Mouse (Mus musculus) megakaryocyte progenitor cell, adult 5-6 weeks (primary cell): ENCODE measurements around the gene Zkscan8. TPM values are rescaled to one million over a fixed set of nuclear protein-coding genes. Genes with fewer than 3 reads are reported as not detected.

Experiments used
- total RNA-seq, 2 experiments: library from RNA; stranded (forward) in 1 of 2; stranded (reverse) in 1 of 2; fragments of 157-497, 149-512 nt in 1 of 2; fragments of 200-1000 nt in 1 of 2; gene quantifications; 2 replicates each; pipeline versions ENCODE4 v1.2.3 to v1.2.4; 2015 to 2017

Gene Zkscan8
- total RNA-seq, 2 experiments from 2014 or later = 7.7 to 13.7 TPM

Other genes starting within 250 kb of the Zkscan8 start
- gene Gpx5, start 238.4 kb downstream of the Zkscan8 start, total RNA-seq (2015) = not detected in 2 replicates
- gene Gpx5, start 238.4 kb downstream of the Zkscan8 start, total RNA-seq (2017) = not detected in 2 replicates
- not detected in 2 replicates for gene Gpx6, start 219.0 kb downstream of the Zkscan8 start, total RNA-seq (2015)
- gene Gpx6, start 219.0 kb downstream of the Zkscan8 start, total RNA-seq (2017) = not detected in 2 replicates
- not detected in 2 replicates for gene Olfr1367, start 184.2 kb downstream of the Zkscan8 start, total RNA-seq (2015)
- not detected in 2 replicates for gene Olfr1367, start 184.2 kb downstream of the Zkscan8 start, total RNA-seq (2017)
- 7.5 and 9.1 TPM in 2 replicates for gene Zscan12, start 168.3 kb downstream of the Zkscan8 start, total RNA-seq (2015)
- 15.5 and 17.5 TPM in 2 replicates for gene Zscan12, start 168.3 kb downstream of the Zkscan8 start, total RNA-seq (2017)
- 39.4 and 51.9 TPM in 2 replicates for gene Zkscan3, start 128.4 kb downstream of the Zkscan8 start, total RNA-seq (2015)
- gene Zkscan3, start 128.4 kb downstream of the Zkscan8 start, total RNA-seq (2017) = 26.9 and 33.7 TPM in 2 replicates
- gene Pgbd1, start 90.1 kb downstream of the Zkscan8 start, total RNA-seq (2015) = 1.1 and 1.6 TPM in 2 replicates
- 0.58 and 0.98 TPM in 2 replicates for gene Pgbd1, start 90.1 kb downstream of the Zkscan8 start, total RNA-seq (2017)
- gene Zscan26, start 77.4 kb downstream of the Zkscan8 start, total RNA-seq (2015) = 18.5 and 18.7 TPM in 2 replicates
- 17.1 and 20.6 TPM in 2 replicates for gene Zscan26, start 77.4 kb downstream of the Zkscan8 start, total RNA-seq (2017)
- gene Nkapl, start 62.6 kb downstream of the Zkscan8 start, total RNA-seq (2015) = 0.10 and 0.12 TPM in 2 replicates
- gene Nkapl, start 62.6 kb downstream of the Zkscan8 start, total RNA-seq (2017) = 0.33 TPM in 1 of 2 replicates, not detected in the other
- 0.49 and 0.79 TPM in 2 replicates for gene Zkscan4, start 52.2 kb downstream of the Zkscan8 start, total RNA-seq (2015)
- 0.14 and 0.71 TPM in 2 replicates for gene Zkscan4, start 52.2 kb downstream of the Zkscan8 start, total RNA-seq (2017)
- gene Gm10065, start 51.7 kb downstream of the Zkscan8 start, total RNA-seq (2015) = not detected in 2 replicates
- gene Gm10065, start 51.7 kb downstream of the Zkscan8 start, total RNA-seq (2017) = not detected in 2 replicates
- gene AK157302, start 35.9 kb downstream of the Zkscan8 start, total RNA-seq (2015) = 0.20 and 0.27 TPM in 2 replicates
- 0.12 and 0.14 TPM in 2 replicates for gene AK157302, start 35.9 kb downstream of the Zkscan8 start, total RNA-seq (2017)
- gene Gm11273, start 29.7 kb downstream of the Zkscan8 start, total RNA-seq (2015) = 7.1 and 8.8 TPM in 2 replicates
- 2.2 and 7.0 TPM in 2 replicates for gene Gm11273, start 29.7 kb downstream of the Zkscan8 start, total RNA-seq (2017)
- gene Olfr1366, start 11.7 kb upstream of the Zkscan8 start, total RNA-seq (2015) = not detected in 2 replicates
- not detected in 2 replicates for gene Olfr1366, start 11.7 kb upstream of the Zkscan8 start, total RNA-seq (2017)
- not detected in 2 replicates for gene Olfr1535, start 28.8 kb upstream of the Zkscan8 start, total RNA-seq (2015)
- not detected in 2 replicates for gene Olfr1535, start 28.8 kb upstream of the Zkscan8 start, total RNA-seq (2017)
- gene Olfr1364, start 50.6 kb upstream of the Zkscan8 start, total RNA-seq (2015) = not detected in 2 replicates
- not detected in 2 replicates for gene Olfr1364, start 50.6 kb upstream of the Zkscan8 start, total RNA-seq (2017)
- gene Olfr1362, start 82.9 kb upstream of the Zkscan8 start, total RNA-seq (2015) = not detected in 2 replicates
- gene Olfr1362, start 82.9 kb upstream of the Zkscan8 start, total RNA-seq (2017) = not detected in 2 replicates
- gene Olfr11, start 111.4 kb upstream of the Zkscan8 start, total RNA-seq (2015) = not detected in 2 replicates
- not detected in 2 replicates for gene Olfr11, start 111.4 kb upstream of the Zkscan8 start, total RNA-seq (2017)
- not detected in 2 replicates for gene Olfr1361, start 132.3 kb upstream of the Zkscan8 start, total RNA-seq (2015)
- not detected in 2 replicates for gene Olfr1361, start 132.3 kb upstream of the Zkscan8 start, total RNA-seq (2017)
- gene Olfr1360, start 146.3 kb upstream of the Zkscan8 start, total RNA-seq (2015) = not detected in 2 replicates
- not detected in 2 replicates for gene Olfr1360, start 146.3 kb upstream of the Zkscan8 start, total RNA-seq (2017)
- gene Olfr1359, start 167.0 kb upstream of the Zkscan8 start, total RNA-seq (2015) = not detected in 2 replicates
- not detected in 2 replicates for gene Olfr1359, start 167.0 kb upstream of the Zkscan8 start, total RNA-seq (2017)
- 264 and 265 TPM in 2 replicates for gene Hist1h2bl, start 185.0 kb upstream of the Zkscan8 start, total RNA-seq (2015)
- 396 and 423 TPM in 2 replicates for gene Hist1h2bl, start 185.0 kb upstream of the Zkscan8 start, total RNA-seq (2017)
- gene Hist1h2ai, start 185.3 kb upstream of the Zkscan8 start, total RNA-seq (2015) = 2.0 and 5.0 TPM in 2 replicates
- gene Hist1h2ai, start 185.3 kb upstream of the Zkscan8 start, total RNA-seq (2017) = 2,894 and 3,659 TPM in 2 replicates
- 35.1 and 67.8 TPM in 2 replicates for gene Hist1h3h, start 186.5 kb upstream of the Zkscan8 start, total RNA-seq (2015)
- gene Hist1h3h, start 186.5 kb upstream of the Zkscan8 start, total RNA-seq (2017) = 208 and 295 TPM in 2 replicates
- 116 and 137 TPM in 2 replicates for gene Hist1h2bm, start 190.9 kb upstream of the Zkscan8 start, total RNA-seq (2015)
- 542 and 561 TPM in 2 replicates for gene Hist1h2bm, start 190.9 kb upstream of the Zkscan8 start, total RNA-seq (2017)
- gene Hist1h4j, start 203.9 kb upstream of the Zkscan8 start, total RNA-seq (2015) = 3.0 and 6.7 TPM in 2 replicates
- 303 and 332 TPM in 2 replicates for gene Hist1h4j, start 203.9 kb upstream of the Zkscan8 start, total RNA-seq (2017)
- 58.4 and 76.4 TPM in 2 replicates for gene Hist1h4k, start 219.4 kb upstream of the Zkscan8 start, total RNA-seq (2015)
- gene Hist1h4k, start 219.4 kb upstream of the Zkscan8 start, total RNA-seq (2017) = 2,633 and 2,646 TPM in 2 replicates
- 79.0 and 135 TPM in 2 replicates for gene Hist1h2ak, start 222.7 kb upstream of the Zkscan8 start, total RNA-seq (2015)
- gene Hist1h2ak, start 222.7 kb upstream of the Zkscan8 start, total RNA-seq (2017) = 1,123 and 1,182 TPM in 2 replicates
- gene Hist1h2bn, start 223.0 kb upstream of the Zkscan8 start, total RNA-seq (2015) = 350 and 353 TPM in 2 replicates
- 1,312 and 1,339 TPM in 2 replicates for gene Hist1h2bn, start 223.0 kb upstream of the Zkscan8 start, total RNA-seq (2017)
- gene Hist1h1b, start 249.5 kb upstream of the Zkscan8 start, total RNA-seq (2015) = 614 and 670 TPM in 2 replicates
- 1,549 and 1,625 TPM in 2 replicates for gene Hist1h1b, start 249.5 kb upstream of the Zkscan8 start, total RNA-seq (2017)